Comparison of ENCODE assay signal across 8 mouse cellular contexts in genomic region chr10:80018739-80019297, GRCm38 (mm10). TPM values are rescaled to one million over a fixed set of nuclear protein-coding genes. Genes with fewer than 3 reads are reported as not detected.
DNase-seq lines count a peak whose midpoint lies in the region; ATAC-seq lines count a peak whose summit lies in the region.

No protein-coding gene starts in this region.

- H3K27ac ChIP-seq in brown adipose tissue, adult 24 weeks (replicated peaks; ENCODE audit: low read depth, low read length), result 0 out of 2 replicates have a peak overlapping the region, but pooled peaks have one; percentile 18
- H3K27ac ChIP-seq in intestine, embryonic 16.5 days (ENCODE audit: low read length), result peak overlapping the region; percentile 54; the same call in 1 of the 2 replicates

- H3K4me1 ChIP-seq in brown adipose tissue, adult 24 weeks (ENCODE audit: control insufficient read depth, insufficient read depth, insufficient read length, low read length), result no peaks in the 10 kb centered on the region
- H3K4me1 ChIP-seq in intestine, embryonic 16.5 days (ENCODE audit: control insufficient read depth, insufficient read depth, low read length), result peaks cover 20% of the 10 kb centered on the region

- 8% methylated on average over 15 of the region's 15 CpGs for WGBS in intestine, embryonic 16.5 days

- H3K27me3 ChIP-seq in intestine, embryonic 16.5 days (replicated peaks; ENCODE audit: control insufficient read depth, insufficient read depth, low read length), result peaks cover 7% of the 10 kb centered on the region

- no peaks in the 10 kb centered on the region for H3K9me3 ChIP-seq in intestine, embryonic 16.5 days (ENCODE audit: control insufficient read depth, low read length)

- peak; percentile 76 for ATAC-seq in intestine, embryonic 16.5 days

- peak; percentile 24 for DNase-seq in kidney, adult 11 months
- no peak for DNase-seq in kidney, postnatal 10 days
- DNase-seq in lung, postnatal 36 days, result peak; percentile 80
- DNase-seq in thymus, postnatal 10 days (ENCODE audit: low spot score in 2 of 2), result peak; percentile 51 to 58
- no peak for DNase-seq in gastrocnemius, postnatal 14 days
- no peak for DNase-seq in adipocyte (ENCODE audit: low spot score)

- H3K9ac ChIP-seq in intestine, embryonic 16.5 days (ENCODE audit: low read depth, low read length), result peak overlapping the region; percentile 63

- H3K4me3 ChIP-seq in brown adipose tissue, adult 24 weeks (ENCODE audit: insufficient read depth, low read depth, low read length), result peak overlapping the region; percentile 27
- H3K4me3 ChIP-seq in intestine, embryonic 16.5 days (ENCODE audit: low read length), result peak overlapping the region; percentile 22; the same call in 1 of the 2 replicates

- H3K4me2 ChIP-seq in intestine, embryonic 16.5 days (ENCODE audit: low read depth, low read length), result peak overlapping the region; percentile 46

- no peaks in the 10 kb centered on the region for H3K36me3 ChIP-seq in intestine, embryonic 16.5 days (ENCODE audit: control insufficient read depth, insufficient read depth, low read length)

- intact Hi-C loops in gastrocnemius, postnatal 14 days (cut with DNase I; ENCODE audit: low total_unique reads), result no loop called here

RNA-seq across cellular contexts. Expression of gene Arhgap45, which starts 2.4 kb away (rescaled TPM):
- 1.8 and 2.6 TPM in 2 replicates for polyA plus RNA-seq in brown adipose tissue, adult 24 weeks (2012; ENCODE audit: insufficient read depth, insufficient read length, missing spikeins)
- polyA plus RNA-seq in intestine, embryonic 16.5 days (2015; fragmentation: Nextera tagmentation; extraction: Ambion mirVana), result 6.0 and 7.3 TPM in 2 replicates
- total RNA-seq in gastrocnemius, postnatal 14 days (2021), result 1 to 10 TPM; 1.7 to 1.9 TPM

RNA-seq across cellular contexts. Expression of gene Polr2e, which starts 20.8 kb away (rescaled TPM):
- 78.3 and 85.8 TPM in 2 replicates for polyA plus RNA-seq in brown adipose tissue, adult 24 weeks (2012; ENCODE audit: insufficient read depth, insufficient read length, missing spikeins)
- polyA plus RNA-seq in intestine, embryonic 16.5 days (2015; fragmentation: Nextera tagmentation; extraction: Ambion mirVana), result 190 and 212 TPM in 2 replicates
- total RNA-seq in gastrocnemius, postnatal 14 days (2021), result 10 to 100 TPM; 45.3 to 55.6 TPM

RNA-seq across cellular contexts. Expression of gene Abca7, which starts 22.5 kb away (rescaled TPM):
- polyA plus RNA-seq in brown adipose tissue, adult 24 weeks (2012; ENCODE audit: insufficient read depth, insufficient read length, missing spikeins), result 5.1 and 5.4 TPM in 2 replicates
- 3.3 and 3.4 TPM in 2 replicates for polyA plus RNA-seq in intestine, embryonic 16.5 days (2015; fragmentation: Nextera tagmentation; extraction: Ambion mirVana)
- total RNA-seq in gastrocnemius, postnatal 14 days (2021), result 1 to 10 TPM; 4.2 TPM

RNA-seq across cellular contexts. Expression of gene Gpx4, which starts 28.1 kb away (rescaled TPM):
- 2,282 and 3,621 TPM in 2 replicates for polyA plus RNA-seq in brown adipose tissue, adult 24 weeks (2012; ENCODE audit: insufficient read depth, insufficient read length, missing spikeins)
- polyA plus RNA-seq in intestine, embryonic 16.5 days (2015; fragmentation: Nextera tagmentation; extraction: Ambion mirVana), result 942 and 972 TPM in 2 replicates
- 100 to 1,000 TPM; 389 TPM for total RNA-seq in gastrocnemius, postnatal 14 days (2021)

RNA-seq across cellular contexts. Expression of gene Cnn2, which starts 30.4 kb away (rescaled TPM):
- 6.4 and 10.3 TPM in 2 replicates for polyA plus RNA-seq in brown adipose tissue, adult 24 weeks (2012; ENCODE audit: insufficient read depth, insufficient read length, missing spikeins)
- polyA plus RNA-seq in intestine, embryonic 16.5 days (2015; fragmentation: Nextera tagmentation; extraction: Ambion mirVana), result 226 and 245 TPM in 2 replicates
- total RNA-seq in gastrocnemius, postnatal 14 days (2021), result 10 to 100 TPM; 19.2 to 24.8 TPM

Comparison
In these comparisons a context has a peak if more than half of its experiments do, and no peak if none do; other contexts are left out.
1. DNase-seq: peak in kidney, adult 11 months (single experiment), lung, postnatal 36 days (single experiment) and thymus, postnatal 10 days (2 of 2); none in kidney, postnatal 10 days (single experiment), gastrocnemius, postnatal 14 days (single experiment) and adipocyte (single experiment).